Mouse (Mus musculus): ENCODE measurements around the gene Stk24. TPM values are rescaled to one million over a fixed set of nuclear protein-coding genes. Genes with fewer than 3 reads are reported as not detected.
A peak's percentile ranks its signal among the peaks of the same experiment; 100 is the strongest.

Gene Stk24
- total RNA-seq, 2 experiments from 2014 or later = 29.7 to 40.0 TPM

- intact Hi-C loops (cut with DNase I) = no loop called here
- Histone ChIP-seq H3K4me3 (no peak overlapping the region), H3K27ac (no peak overlapping the region)
- no peak for DNase-seq
- no peak for TF ChIP-seq CTCF (IDR thresholded peaks at IDR 0.05)
Observed at GRCm38 (mm10) chr14:121292391-121292790, 87.4 kb downstream of the Stk24 start.

- no peak for DNase-seq
- TF ChIP-seq CTCF (IDR thresholded peaks at IDR 0.05) = no peak
- intact Hi-C loops (cut with DNase I) = no loop called here
- Histone ChIP-seq H3K4me3 (no peak overlapping the region), H3K27ac (no peak overlapping the region)
Observed at GRCm38 (mm10) chr14:121291881-121292280, 87.9 kb downstream of the Stk24 start.

- intact Hi-C loops (cut with DNase I) = no loop called here
- no peak overlapping the region for H3K27ac ChIP-seq
- no peak overlapping the region for H3K4me3 ChIP-seq
- peak; percentile 44 for TF ChIP-seq CTCF (IDR thresholded peaks at IDR 0.05)
- DNase-seq = no peak
Observed at GRCm38 (mm10) chr14:121285379-121286120, 94.3 kb downstream of the Stk24 start.

- intact Hi-C loops (cut with DNase I) = no loop called here
- no peak overlapping the region for H3K4me3 ChIP-seq
- no peak for TF ChIP-seq CTCF (IDR thresholded peaks at IDR 0.05)
- DNase-seq = no peak
- no peak overlapping the region for H3K27ac ChIP-seq
Observed at GRCm38 (mm10) chr14:121281336-121281710, 98.5 kb downstream of the Stk24 start.

GRCm38 (mm10) chr14:121280601-121281335, 99.0 kb downstream of the Stk24 start:
- intact Hi-C loops (cut with DNase I) = no loop called here
- TF ChIP-seq CTCF (IDR thresholded peaks at IDR 0.05) = no peak
- Histone ChIP-seq H3K27ac (no peak overlapping the region), H3K4me3 (no peak overlapping the region)
- no peak for DNase-seq

GRCm38 (mm10) chr14:121279106-121279505, 100.7 kb downstream of the Stk24 start:
- peak; percentile 86 for DNase-seq

GRCm38 (mm10) chr14:121276016-121276415, 103.8 kb downstream of the Stk24 start:
- H3K27ac ChIP-seq = no peak overlapping the region
- intact Hi-C loops (cut with DNase I) = loop anchor here (5.0 kb wide), 1 partner anchor 151 kb away; no protein-coding TSS in a partner anchor
- no peak for TF ChIP-seq CTCF (IDR thresholded peaks at IDR 0.05)
- H3K4me3 ChIP-seq = no peak overlapping the region
- no peak for DNase-seq

More at GRCm38 (mm10) chr14:121279106-121279505, 100.7 kb downstream of the Stk24 start:
- no peak; the same call in none of the 2 replicates for TF ChIP-seq CTCF (IDR thresholded peaks at IDR 0.05)
- no peak overlapping the region for H3K4me3 ChIP-seq
- H3K27ac ChIP-seq = 0 out of 2 replicates have a peak overlapping the region, but pooled peaks have one; percentile 16
- intact Hi-C loops (cut with DNase I) = loop anchor here (1.0 to 5.0 kb wide), 3 partner anchors 100 to 172 kb away; no protein-coding TSS in a partner anchor

- H3K27ac ChIP-seq = no peak overlapping the region
- no peak for DNase-seq
- intact Hi-C loops (cut with DNase I) = loop anchor here (5.0 kb wide), 1 partner anchor 152 kb away; no protein-coding TSS in a partner anchor
Observed at GRCm38 (mm10) chr14:121274985-121275384, 104.8 kb downstream of the Stk24 start.

GRCm38 (mm10) chr14:121270490-121270889, 109.3 kb downstream of the Stk24 start:
- intact Hi-C loops (cut with DNase I) = no loop called here
- no peak for TF ChIP-seq CTCF (IDR thresholded peaks at IDR 0.05)
- Histone ChIP-seq H3K27ac (no peak overlapping the region), H3K4me3 (no peak overlapping the region)
- no peak for DNase-seq

More at GRCm38 (mm10) chr14:121274985-121275384, 104.8 kb downstream of the Stk24 start:
- no peak for TF ChIP-seq CTCF (IDR thresholded peaks at IDR 0.05)
- H3K4me3 ChIP-seq = no peak overlapping the region

- intact Hi-C loops (cut with DNase I) = no loop called here
Observed at GRCm38 (mm10) chr14:121267801-121268200, 112.0 kb downstream of the Stk24 start.

GRCm38 (mm10) chr14:121264453-121264852, 115.4 kb downstream of the Stk24 start:
- no peak for DNase-seq
- no peak for TF ChIP-seq CTCF (IDR thresholded peaks at IDR 0.05)
- no peak overlapping the region for H3K4me3 ChIP-seq
- intact Hi-C loops (cut with DNase I) = loop anchor here (5.0 kb wide), 1 partner anchor 188 kb away; no protein-coding TSS in a partner anchor
- peak overlapping the region; percentile 62 for H3K27ac ChIP-seq

More at GRCm38 (mm10) chr14:121267801-121268200, 112.0 kb downstream of the Stk24 start:
- H3K4me3 ChIP-seq = no peak overlapping the region
- H3K27ac ChIP-seq = no peak overlapping the region
- no peak for TF ChIP-seq CTCF (IDR thresholded peaks at IDR 0.05)
- DNase-seq = no peak

GRCm38 (mm10) chr14:121263912-121264311, 115.9 kb downstream of the Stk24 start:
- no peak for DNase-seq
- H3K27ac ChIP-seq = peak overlapping the region; percentile 62

GRCm38 (mm10) chr14:121262606-121263005, 117.2 kb downstream of the Stk24 start:
- DNase-seq = no peak
- H3K27ac ChIP-seq = 0 out of 2 replicates have a peak overlapping the region, but pooled peaks have one; percentile 13
- intact Hi-C loops (cut with DNase I) = loop anchor here (5.0 kb wide), 1 partner anchor 190 kb away; no protein-coding TSS in a partner anchor
- no peak for TF ChIP-seq CTCF (IDR thresholded peaks at IDR 0.05)
- H3K4me3 ChIP-seq = no peak overlapping the region

More at GRCm38 (mm10) chr14:121263912-121264311, 115.9 kb downstream of the Stk24 start:
- H3K4me3 ChIP-seq = no peak overlapping the region
- TF ChIP-seq CTCF (IDR thresholded peaks at IDR 0.05) = no peak
- intact Hi-C loops (cut with DNase I) = loop anchor here (5.0 kb wide), 1 partner anchor 188 kb away; no protein-coding TSS in a partner anchor

Measured in gastrocnemius, adult 2 months (tissue).